Mouse (Mus musculus) cortical plate, adult 2 months (tissue): Measurements from ENCODE around the gene App.

Source experiments
- CTCF ChIP-seq: fragments of 200-500 bp; IDR thresholded peaks from 2 replicates; pipeline ENCODE4 v1.5.1; 2011; ENCODE audit warnings: mild to moderate bottlenecking, control low read depth, low read length; ENCODE audit not compliant: insufficient read depth; ENCODE audit errors: extremely low read depth
- POLR2A ChIP-seq: fragments of 200-500 bp; IDR thresholded peaks from 2 replicates; pipeline ENCODE4 v1.6.1; 2011; ENCODE audit warnings: mild to moderate bottlenecking, low read length, control low read depth; ENCODE audit not compliant: insufficient read depth; ENCODE audit errors: extremely low read depth

- TF ChIP-seq CTCF (no peak), POLR2A (no peak)
Observed at GRCm38 (mm10) chr16:85137348-85137747, 36.2 kb downstream of the App start.
